Mouse (Mus musculus) megakaryocyte-erythroid progenitor cell, adult 5 weeks (primary cell): ENCODE measurements around the gene Eif5b. TPM values are rescaled to one million over a fixed set of nuclear protein-coding genes. Genes with fewer than 3 reads are reported as not detected.

Experiments used
- polyA plus RNA-seq: library from polyadenylated mRNA; stranded (reverse); fragments of >175 nt; gene quantifications from 2 replicates; pipeline ENCODE4 v1.2.3, GENCODE M21; 2012

Gene Eif5b
- 24.6 and 41.3 TPM in 2 replicates for polyA plus RNA-seq

GRCm38 (mm10) chr1:37997867-37998266, at the start of gene Eif5b, which contains the start of gene Txndc9:
Eif5b (plus strand) TSS chr1:37998010.
Txndc9 (minus strand) TSS chr1:37997893.

GRCm38 (mm10) chr1:37957659-37958058, 40.2 kb upstream of the Eif5b start, which contains the start of gene Lyg1:
Lyg1 (minus strand) TSS chr1:37957759.

Other genes starting within 250 kb of the Eif5b start
- 0.39 and 0.44 TPM in 2 replicates for gene Tsga10, start 131.6 kb upstream of the Eif5b start, polyA plus RNA-seq
- 0.32 and 0.48 TPM in 2 replicates for gene Lipt1, start 126.3 kb upstream of the Eif5b start, polyA plus RNA-seq
- gene Mitd1, start 107.6 kb upstream of the Eif5b start, polyA plus RNA-seq, result 2.8 and 3.5 TPM in 2 replicates
- 29.5 and 31.9 TPM in 2 replicates for gene Mrpl30, start 107.5 kb upstream of the Eif5b start, polyA plus RNA-seq
- gene Lyg2, start 81.5 kb upstream of the Eif5b start, polyA plus RNA-seq, result not detected in 2 replicates
- not detected in 2 replicates for gene Lyg1, start 40.3 kb upstream of the Eif5b start, polyA plus RNA-seq
- 2.7 and 2.9 TPM in 2 replicates for gene Txndc9, start 117 bp upstream of the Eif5b start, polyA plus RNA-seq
- 12.2 and 12.3 TPM in 2 replicates for gene Rev1, start 131.8 kb downstream of the Eif5b start, polyA plus RNA-seq